Mouse (Mus musculus) CH12.LX (cell line): ENCODE results near the gene 5730522E02Rik. TPM values are rescaled to one million over a fixed set of nuclear protein-coding genes. Genes with fewer than 3 reads are reported as not detected.

Experiments
- DNase-seq: peaks from one replicate; pipeline ENCODE4 v3.0.0-alpha.2; 2013; ENCODE audit errors: extremely low read depth
- H3K27ac ChIP-seq: 2 replicates; pipeline ENCODE4 v1.5.1; 2012; ENCODE audit warnings: low read depth, mild to moderate bottlenecking, control low read depth, moderate library complexity; ENCODE audit not compliant: insufficient read depth
- H3K27me3 ChIP-seq: replicated peaks from 2 replicates; pipeline ENCODE3; 2012; ENCODE audit warnings: inconsistent platforms
- H3K36me3 ChIP-seq, 2 experiments: replicated peaks in 1 of 2; 2 replicates each; pipeline versions ENCODE3 to v1.6.1; 2012; ENCODE audit warnings: inconsistent platforms in 1 of 2, low read length in 1 of 2, mild to moderate bottlenecking in 1 of 2, mixed read lengths in 1 of 2, moderate library complexity in 1 of 2; ENCODE audit not compliant: control insufficient read depth in 1 of 2, insufficient read depth in 1 of 2
- H3K4me1 ChIP-seq, 2 experiments: 2 replicates each; pipeline ENCODE4 v1.6.1; 2012; ENCODE audit warnings: inconsistent platforms in 1 of 2, moderate library complexity in 1 of 2; ENCODE audit not compliant: insufficient read depth in 2 of 2, control insufficient read depth in 1 of 2
- H3K4me2 ChIP-seq: 2 replicates; pipeline ENCODE4 v1.6.1; 2012; ENCODE audit warnings: low read depth, mild to moderate bottlenecking, control low read depth; ENCODE audit not compliant: poor library complexity, insufficient read depth, severe bottlenecking
- H3K4me3 ChIP-seq, 3 experiments: fragments of 150-350 bp in 1 of 3; sonication (generic) in 1 of 3; replicated peaks in 1 of 3; 2 replicates each; pipeline versions ENCODE3 to v1.5.1; 2011 to 2012; ENCODE audit warnings: low read depth in 2 of 3, low read length in 2 of 3, mild to moderate bottlenecking in 2 of 3, moderate library complexity in 2 of 3, control low read depth in 1 of 3, improper control_type of control experiment in 1 of 3, inconsistent platforms in 1 of 3, mixed read lengths in 1 of 3; ENCODE audit not compliant: poor library complexity in 1 of 3
- H3K79me2 ChIP-seq: replicated peaks from 2 replicates; pipeline ENCODE4 v1.6.1; 2012; ENCODE audit warnings: mild to moderate bottlenecking, moderate library complexity; ENCODE audit not compliant: control insufficient read depth, poor library complexity, insufficient read depth, severe bottlenecking; ENCODE audit errors: extremely low read depth
- H3K9ac ChIP-seq: 2 replicates; pipeline ENCODE4 v1.6.1; 2012; ENCODE audit warnings: low read depth, mild to moderate bottlenecking, control low read depth, moderate library complexity; ENCODE audit not compliant: insufficient read depth
- H3K9me3 ChIP-seq: replicated peaks from 2 replicates; pipeline ENCODE3; 2012; ENCODE audit warnings: low read length, inconsistent platforms, mixed read lengths
- BHLHE40 ChIP-seq: IDR thresholded peaks from 2 replicates; pipeline ENCODE4 v1.6.1; 2011; ENCODE audit warnings: mild to moderate bottlenecking, low read depth, low read length, improper control_type of control experiment
- CHD1 ChIP-seq: IDR thresholded peaks from 2 replicates; pipeline ENCODE4 v1.6.1; 2012; ENCODE audit warnings: low read depth, low read length, improper control_type of control experiment, inconsistent platforms
- CTCF ChIP-seq, 2 experiments: IDR thresholded peaks in 1 of 2; conservative IDR thresholded peaks in 1 of 2; 2 replicates each; pipeline ENCODE4 v1.5.1; 2011 to 2012; ENCODE audit warnings: low read depth in 2 of 2, low read length in 2 of 2, improper control_type of control experiment in 1 of 2, inconsistent platforms in 1 of 2, mild to moderate bottlenecking in 1 of 2, moderate library complexity in 1 of 2
- EP300 ChIP-seq: IDR thresholded peaks from 2 replicates; pipeline ENCODE4 v1.6.1; 2011; ENCODE audit warnings: low read length, improper control_type of control experiment
- ETS1 ChIP-seq: conservative IDR thresholded peaks from 2 replicates; pipeline ENCODE4 v1.6.1; 2012; ENCODE audit warnings: low read depth, mild to moderate bottlenecking, inconsistent platforms, low read length, improper control_type of control experiment, moderate library complexity
- GABPA ChIP-seq: IDR thresholded peaks from 2 replicates; pipeline ENCODE4 v1.6.1; 2012; ENCODE audit warnings: low read depth, low read length, improper control_type of control experiment, inconsistent platforms; ENCODE audit not compliant: insufficient replicate concordance
- HCFC1 ChIP-seq: IDR thresholded peaks from 2 replicates; pipeline ENCODE4 v1.6.1; 2012; ENCODE audit warnings: low read depth, mild to moderate bottlenecking, inconsistent platforms, low read length, improper control_type of control experiment
- IRF4 ChIP-seq: IDR thresholded peaks from 2 replicates; pipeline ENCODE4 v1.6.1; 2014; ENCODE audit warnings: low read depth, mild to moderate bottlenecking, inconsistent platforms, low read length, improper control_type of control experiment
- JUND ChIP-seq: conservative IDR thresholded peaks from 2 replicates; pipeline ENCODE4 v1.6.1; 2011; ENCODE audit warnings: low read depth, low read length, improper control_type of control experiment
- KAT2A ChIP-seq: IDR thresholded peaks from 2 replicates; pipeline ENCODE4 v1.6.1; 2012; ENCODE audit warnings: low read length, improper control_type of control experiment, inconsistent platforms; ENCODE audit not compliant: insufficient replicate concordance
- MAFK ChIP-seq: IDR thresholded peaks from 2 replicates; pipeline ENCODE4 v1.6.1; 2011; ENCODE audit warnings: low read length, improper control_type of control experiment; ENCODE audit not compliant: insufficient replicate concordance
- MAX ChIP-seq: IDR thresholded peaks from 2 replicates; pipeline ENCODE4 v1.6.1; 2011; ENCODE audit warnings: low read length, improper control_type of control experiment
- MEF2A ChIP-seq: IDR thresholded peaks from 2 replicates; pipeline ENCODE4 v1.6.1; 2014; ENCODE audit warnings: low read depth, mild to moderate bottlenecking, inconsistent platforms, low read length, improper control_type of control experiment, borderline replicate concordance
- MXI1 ChIP-seq: IDR thresholded peaks from 2 replicates; pipeline ENCODE4 v1.6.1; 2011; ENCODE audit warnings: mild to moderate bottlenecking, low read depth, low read length, improper control_type of control experiment
- PAX5 ChIP-seq: IDR thresholded peaks from 2 replicates; pipeline ENCODE4 v1.6.1; 2012; ENCODE audit warnings: low read length, inconsistent platforms, mixed read lengths
- SMC3 ChIP-seq: IDR thresholded peaks from 2 replicates; pipeline ENCODE4 v1.6.1; 2011; ENCODE audit warnings: low read depth, low read length, improper control_type of control experiment
- TCF12 ChIP-seq: IDR thresholded peaks from 2 replicates; pipeline ENCODE4 v1.6.1; 2014; ENCODE audit warnings: low read depth, mild to moderate bottlenecking, inconsistent platforms, low read length, improper control_type of control experiment
- UBTF ChIP-seq: IDR thresholded peaks from 2 replicates; pipeline ENCODE4 v1.6.1; 2012; ENCODE audit warnings: low read depth, mild to moderate bottlenecking, inconsistent platforms, low read length, improper control_type of control experiment, moderate library complexity
- USF1 ChIP-seq: IDR thresholded peaks from 2 replicates; pipeline ENCODE4 v1.6.1; 2014; ENCODE audit warnings: low read depth, mild to moderate bottlenecking, inconsistent platforms, low read length, improper control_type of control experiment
- USF2 ChIP-seq: conservative IDR thresholded peaks from 2 replicates; pipeline ENCODE4 v1.6.1; 2011; ENCODE audit warnings: low read depth, low read length, improper control_type of control experiment
- ZKSCAN1 ChIP-seq: IDR thresholded peaks from 2 replicates; pipeline ENCODE4 v1.6.1; 2012; ENCODE audit warnings: low read depth, inconsistent platforms, low read length, improper control_type of control experiment, borderline replicate concordance
- ZMIZ1 ChIP-seq: IDR thresholded peaks from 2 replicates; pipeline ENCODE4 v1.6.1; 2012; ENCODE audit warnings: low read depth, mild to moderate bottlenecking, inconsistent platforms, low read length, improper control_type of control experiment
- dilution Hi-C: fragments of 300-500 bp; cut with MboI; formaldehyde crosslinking; loops from 2 replicates; pipeline ENCODE4 v1.14.3; 2020; ENCODE audit warnings: low sequenced_read_pairs; ENCODE audit not compliant: extremely low pct_unique_long_range_greater_than_20kb, extremely low pct_ligation_motif_present
- in situ Hi-C: fragments of 300-500 bp; cut with MboI; formaldehyde crosslinking; loops from 3 replicates; pipeline ENCODE4 v1.14.3; 2019; ENCODE audit warnings: low sequenced_read_pairs, low pct_ligation_motif_present, low pct_unique_long_range_greater_than_20kb, mixed read lengths
- polyA plus RNA-seq: library from polyadenylated mRNA; unstranded; fragments of >175 nt; gene quantifications from 2 replicates; pipeline ENCODE4 v1.2.1, GENCODE M21; 2012; ENCODE audit warnings: low read depth; ENCODE audit not compliant: insufficient read length
- total RNA-seq, 2 experiments: library from RNA; depleted of rRNA; stranded (reverse); fragments of 300-350 nt in 1 of 2; fragments of >200 nt in 1 of 2; gene quantifications; 2 replicates each; pipeline ENCODE4 v1.2.3; 2012 to 2014

5730522E02Rik gene
- total and polyA plus RNA-seq, 3 experiments = not detected

DNA sequence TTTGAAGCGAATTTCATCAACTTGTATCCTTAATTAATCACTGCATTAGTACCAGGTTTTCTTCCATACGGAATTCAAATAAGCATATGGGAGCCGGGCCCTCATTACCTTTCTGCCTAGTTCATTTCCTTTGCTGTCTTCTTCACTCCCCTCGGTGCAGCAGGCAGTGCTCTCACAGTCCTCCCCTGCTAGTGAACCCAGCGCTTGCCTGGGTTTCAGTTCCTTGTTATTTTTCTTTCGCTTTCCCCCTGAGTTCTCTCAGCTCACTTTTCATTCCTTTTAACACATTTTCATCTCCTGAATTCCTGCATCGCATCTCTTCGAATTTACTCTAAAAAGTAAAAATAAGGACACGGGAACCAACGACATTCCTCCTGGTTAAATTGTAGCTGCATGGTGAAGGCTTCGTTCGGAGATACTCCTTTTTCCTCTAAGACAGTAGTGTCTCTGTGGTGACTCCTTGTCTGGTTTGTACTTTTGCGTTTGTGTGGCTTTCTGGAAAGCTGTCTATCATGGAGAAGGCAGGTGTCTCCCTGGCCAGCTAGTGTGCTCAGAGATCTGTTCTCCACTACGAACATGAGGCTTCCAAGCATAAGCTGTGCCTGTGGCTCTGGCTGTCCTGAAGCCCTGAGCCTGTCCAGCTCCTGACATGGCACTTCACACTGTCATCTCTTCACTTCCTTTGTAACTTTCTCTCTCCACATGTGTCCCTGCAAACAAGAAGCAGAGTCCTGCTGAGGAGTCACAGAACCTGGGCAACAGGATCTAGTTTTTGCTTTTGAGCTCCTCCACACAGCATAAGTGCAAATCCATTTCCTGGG is 361.5 kb downstream of the 5730522E02Rik start:
- H3K36me3 ChIP-seq = no peaks in the 10 kb centered on the region
- in situ Hi-C loops (no loop called here), dilution Hi-C loops (no loop called here)
- no peaks in the 10 kb centered on the region for H3K9me3 ChIP-seq
- H3K4me2 ChIP-seq = peak overlapping the region; percentile 88
- H3K4me3 ChIP-seq = peak overlapping the region in 2 of 3 experiments; percentile 28 to 39
- H3K79me2 ChIP-seq = no peaks in the 10 kb centered on the region
- peaks cover 3 to 17% of the 10 kb centered on the region in 2 experiments for H3K4me1 ChIP-seq
- no peaks in the 10 kb centered on the region for H3K27me3 ChIP-seq
- TF ChIP-seq BHLHE40 = 0 out of 2 replicates have a peak, but pooled peaks have one; percentile 5
- TF ChIP-seq EP300 = peak; percentile 95
- no peak for TF ChIP-seq SMC3
- no peak for TF ChIP-seq TCF12
- no peak for TF ChIP-seq PAX5
- no peak for TF ChIP-seq JUND
- no peak for TF ChIP-seq USF2
- TF ChIP-seq UBTF = no peak
- no peak for TF ChIP-seq CTCF (conservative IDR thresholded peaks at IDR 0.05 in 1 of 2, IDR thresholded peaks at IDR 0.05 in 1 of 2; ENCODE audit: low read depth in 2 of 2, low read length in 2 of 2)
- peak; percentile 99 for TF ChIP-seq IRF4
- TF ChIP-seq USF1 = no peak
- TF ChIP-seq HCFC1 = no peak
- TF ChIP-seq ZMIZ1 = peak; percentile 28; the same call in 1 of the 2 replicates
- TF ChIP-seq CHD1 = no peak
- peak; percentile 18; the same call in 1 of the 2 replicates for TF ChIP-seq MAX
- TF ChIP-seq ETS1 = 0 out of 2 replicates have a peak, but pooled peaks have one; percentile 5
- 0 out of 2 replicates have a peak overlapping the region, but pooled peaks have one; percentile 27 for H3K9ac ChIP-seq
- no peak overlapping the region for H3K27ac ChIP-seq
- DNase-seq = peak; percentile 84

DNA sequence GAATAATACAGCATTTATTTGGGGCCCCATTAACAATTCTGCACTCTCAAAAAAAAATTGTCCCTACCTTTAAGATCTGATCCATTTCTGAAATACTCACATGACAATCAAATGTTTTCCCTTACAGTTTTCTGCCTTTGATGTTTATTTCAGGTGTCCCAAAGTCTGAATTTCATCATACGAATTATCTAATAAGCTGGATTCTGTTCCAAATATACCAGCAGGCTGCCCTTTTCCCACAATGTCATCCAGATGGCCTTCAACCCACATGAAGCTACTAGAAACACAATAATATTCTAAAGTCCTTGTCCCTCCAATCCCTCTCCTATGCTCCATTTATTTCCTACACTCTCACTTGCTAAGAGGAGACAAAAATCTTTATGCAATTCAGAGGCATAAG is 372.1 kb downstream of the 5730522E02Rik start:
- in situ Hi-C loops = no loop called here
- Histone ChIP-seq H3K4me3 (no peak overlapping the region), H3K79me2 (no peaks in the 10 kb centered on the region), H3K27me3 (no peaks in the 10 kb centered on the region), H3K9ac (no peak overlapping the region), H3K36me3 (no peaks in the 10 kb centered on the region), H3K4me1 (no peaks in the 10 kb centered on the region), H3K9me3 (no peaks in the 10 kb centered on the region), H3K4me2 (no peak overlapping the region), H3K27ac (no peak overlapping the region)
- no peak for DNase-seq
- no peak for TF ChIP-seq KAT2A
- TF ChIP-seq MEF2A = no peak
- TF ChIP-seq MAX = no peak
- no peak for TF ChIP-seq ZMIZ1
- no peak for TF ChIP-seq ZKSCAN1
- no peak for TF ChIP-seq EP300
- no peak for TF ChIP-seq MXI1
- no peak for TF ChIP-seq PAX5
- TF ChIP-seq MAFK = no peak
- no peak for TF ChIP-seq UBTF
- no peak for TF ChIP-seq GABPA
- dilution Hi-C loops = no loop called here
